Mouse (Mus musculus): ENCODE measurements around the gene Rab6b.

Gene Rab6b

GRCm38 (mm10) chr9:103108943-103109670 lies 2.5 kb upstream of the Rab6b start:
- DNase-seq, result no peak

GRCm38 (mm10) chr9:103109911-103110310 lies 1.7 kb upstream of the Rab6b start:
- DNase-seq, result no peak

- no peak for DNase-seq
Observed at GRCm38 (mm10) chr9:103110727-103111501, 673 bp upstream of the Rab6b start.

- peak; percentile 25 for DNase-seq
Observed at GRCm38 (mm10) chr9:103112471-103113271, 1.1 kb downstream of the Rab6b start.

- no peak for DNase-seq
Observed at GRCm38 (mm10) chr9:103113351-103113750, 1.8 kb downstream of the Rab6b start.

GRCm38 (mm10) chr9:103114326-103114725 lies 2.7 kb downstream of the Rab6b start:
- no peak for DNase-seq

GRCm38 (mm10) chr9:103114901-103115300 lies 3.3 kb downstream of the Rab6b start:
- no peak for DNase-seq

GRCm38 (mm10) chr9:103116941-103117340 lies 5.4 kb downstream of the Rab6b start:
- DNase-seq, result no peak

GRCm38 (mm10) chr9:103117495-103117894 lies 5.9 kb downstream of the Rab6b start:
- DNase-seq, result no peak

GRCm38 (mm10) chr9:103117951-103118350 lies 6.4 kb downstream of the Rab6b start:
- DNase-seq, result no peak

- no peak for DNase-seq
Observed at GRCm38 (mm10) chr9:103118651-103119275, 7.2 kb downstream of the Rab6b start.

GRCm38 (mm10) chr9:103119781-103120180 lies 8.2 kb downstream of the Rab6b start:
- DNase-seq, result no peak

GRCm38 (mm10) chr9:103120231-103120630 lies 8.6 kb downstream of the Rab6b start:
- DNase-seq, result no peak

- DNase-seq, result no peak
Observed at GRCm38 (mm10) chr9:103121546-103121945, 10.0 kb downstream of the Rab6b start.

- no peak for DNase-seq
Observed at GRCm38 (mm10) chr9:103124746-103125145, 13.2 kb downstream of the Rab6b start.

GRCm38 (mm10) chr9:103133493-103134124 lies 22.0 kb downstream of the Rab6b start:
- DNase-seq, result no peak

- no peak for DNase-seq
Observed at GRCm38 (mm10) chr9:103134450-103135030, 23.0 kb downstream of the Rab6b start.

GRCm38 (mm10) chr9:103139481-103139880 lies 27.9 kb downstream of the Rab6b start:
- no peak for DNase-seq

GRCm38 (mm10) chr9:103140384-103140783 lies 28.8 kb downstream of the Rab6b start:
- DNase-seq, result no peak

- DNase-seq, result no peak
Observed at GRCm38 (mm10) chr9:103141266-103141665, 29.7 kb downstream of the Rab6b start.

- DNase-seq, result no peak
Observed at GRCm38 (mm10) chr9:103143881-103144280, 32.3 kb downstream of the Rab6b start.

- no peak for DNase-seq
Observed at GRCm38 (mm10) chr9:103145351-103145750, 33.8 kb downstream of the Rab6b start.
